Mouse (Mus musculus): ENCODE data around the gene Rac2. TPM values are rescaled to one million over a fixed set of nuclear protein-coding genes. Genes with fewer than 3 reads are reported as not detected.

The Rac2 gene
- polyA plus RNA-seq, 1 experiment from 2014 or later, result 7.5 TPM

DNA sequence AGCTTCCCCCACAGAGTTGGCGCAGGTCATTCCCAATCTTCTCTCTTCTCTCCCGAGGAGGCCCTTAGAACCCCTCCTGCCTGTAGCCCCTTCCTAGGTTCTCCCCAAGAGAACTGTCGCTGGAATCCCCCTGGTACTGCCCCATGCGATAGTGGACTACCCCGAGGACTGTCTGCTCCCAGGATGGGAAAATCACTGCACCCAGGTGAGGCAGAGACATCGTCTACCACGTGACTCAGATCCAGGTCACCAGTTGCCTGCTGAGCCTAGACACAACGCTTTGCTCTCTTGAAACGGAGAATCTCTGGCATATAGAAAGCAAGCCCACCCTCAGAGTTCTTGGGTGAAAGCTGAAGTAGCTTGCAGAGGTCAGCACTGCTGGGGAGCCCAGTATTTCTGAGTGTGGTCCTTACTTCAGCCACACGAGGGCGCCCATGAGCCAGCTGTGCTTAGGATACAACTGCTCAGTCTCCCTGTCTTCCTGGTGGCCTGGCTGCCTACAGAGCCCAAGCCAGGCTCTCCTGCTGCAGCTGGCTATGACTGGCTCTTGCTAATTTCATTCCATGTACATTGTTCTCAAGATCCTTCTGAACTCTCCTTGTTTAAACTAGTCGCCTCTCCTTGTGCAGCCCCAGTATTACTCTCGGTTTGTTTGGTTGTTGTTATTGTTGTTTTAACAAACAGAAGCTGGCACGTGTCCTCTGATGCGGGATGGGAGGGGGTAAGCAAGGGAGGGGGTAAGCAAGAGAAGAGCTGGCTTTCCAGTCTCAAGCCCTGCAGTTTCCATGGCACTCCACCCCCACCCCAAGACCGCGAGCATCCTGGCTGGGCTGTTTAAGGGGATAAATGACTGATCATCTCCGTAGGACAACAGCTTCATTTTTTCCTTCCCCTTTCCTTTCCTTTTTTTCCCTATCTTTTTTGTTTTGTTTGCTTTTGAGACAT, 14.7 kb upstream of the Rac2 start:
- Histone ChIP-seq H3K9me3 (no peaks in the 10 kb centered on the region), H3K27ac (replicated peaks) (peak overlapping the region; percentile 43; the same call in 1 of the 2 replicates), H3K4me3 (no peak overlapping the region), H3K4me2 (replicated peaks) (no peak overlapping the region), H3K36me3 (no peaks in the 10 kb centered on the region), H3K9ac (replicated peaks) (no peak overlapping the region), H3K27me3 (no peaks in the 10 kb centered on the region), H3K4me1 (peaks cover 10% of the 10 kb centered on the region; the same call in 1 of the 2 replicates)
- ATAC-seq (replicated peaks), result peak; percentile 88
- 55% methylated on average over 18 of the region's 18 CpGs for WGBS

DNA sequence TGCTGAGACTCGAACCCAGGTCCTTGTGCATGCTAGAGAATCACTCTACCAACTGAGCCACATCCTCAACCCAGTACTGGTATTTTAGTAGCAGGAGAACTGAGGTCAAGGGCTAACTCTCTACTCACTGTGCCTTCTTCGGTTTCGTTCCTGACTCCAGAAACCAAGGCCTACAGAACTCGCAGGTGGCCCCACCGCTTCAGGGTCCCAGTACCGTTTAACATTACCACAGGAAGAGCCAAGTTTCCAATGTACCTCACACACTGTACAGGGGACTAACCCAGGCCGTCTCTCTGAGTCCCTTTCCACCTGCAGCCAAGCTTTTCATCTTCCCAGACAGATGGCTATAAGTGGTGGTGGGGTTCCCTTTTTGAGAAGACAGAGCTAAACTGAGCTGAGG, 12.8 kb upstream of the Rac2 start:
- Histone ChIP-seq H3K9me3 (no peaks in the 10 kb centered on the region), H3K4me3 (no peak overlapping the region), H3K9ac (replicated peaks) (no peak overlapping the region), H3K36me3 (no peaks in the 10 kb centered on the region), H3K27ac (replicated peaks) (no peak overlapping the region), H3K4me1 (peaks cover 28% of the 10 kb centered on the region), H3K27me3 (no peaks in the 10 kb centered on the region), H3K4me2 (replicated peaks) (no peak overlapping the region)
- 95% methylated on average over 7 of the region's 7 CpGs for WGBS
- ATAC-seq (replicated peaks), result no peak

DNA sequence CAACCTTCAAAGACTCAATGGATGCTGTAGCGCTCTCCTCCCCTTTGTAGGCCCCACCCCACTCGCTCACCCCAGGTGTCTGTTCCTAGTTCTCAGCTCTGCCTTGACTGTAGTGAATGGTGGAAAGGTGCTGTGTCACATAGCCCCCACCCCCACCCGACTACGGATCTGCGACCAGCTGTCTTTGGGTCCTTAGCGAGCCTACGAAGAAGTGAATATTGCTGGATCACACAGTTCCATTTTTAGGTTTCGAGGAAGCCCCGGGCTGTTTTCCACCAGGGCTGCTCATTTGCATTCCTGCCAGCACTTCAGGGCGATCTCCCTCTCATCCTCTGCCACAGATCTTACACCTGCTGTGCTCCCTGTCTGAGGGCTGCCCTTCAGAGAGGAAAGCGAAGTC, 10.8 kb upstream of the Rac2 start:
- Histone ChIP-seq H3K9ac (replicated peaks) (no peak overlapping the region), H3K27ac (replicated peaks) (no peak overlapping the region), H3K36me3 (no peaks in the 10 kb centered on the region), H3K4me3 (no peak overlapping the region), H3K4me1 (peaks cover 39% of the 10 kb centered on the region), H3K4me2 (replicated peaks) (no peak overlapping the region), H3K27me3 (no peaks in the 10 kb centered on the region), H3K9me3 (no peaks in the 10 kb centered on the region)
- WGBS, result 16% methylated on average over 11 of the region's 11 CpGs
- no peak for ATAC-seq (replicated peaks)

DNA sequence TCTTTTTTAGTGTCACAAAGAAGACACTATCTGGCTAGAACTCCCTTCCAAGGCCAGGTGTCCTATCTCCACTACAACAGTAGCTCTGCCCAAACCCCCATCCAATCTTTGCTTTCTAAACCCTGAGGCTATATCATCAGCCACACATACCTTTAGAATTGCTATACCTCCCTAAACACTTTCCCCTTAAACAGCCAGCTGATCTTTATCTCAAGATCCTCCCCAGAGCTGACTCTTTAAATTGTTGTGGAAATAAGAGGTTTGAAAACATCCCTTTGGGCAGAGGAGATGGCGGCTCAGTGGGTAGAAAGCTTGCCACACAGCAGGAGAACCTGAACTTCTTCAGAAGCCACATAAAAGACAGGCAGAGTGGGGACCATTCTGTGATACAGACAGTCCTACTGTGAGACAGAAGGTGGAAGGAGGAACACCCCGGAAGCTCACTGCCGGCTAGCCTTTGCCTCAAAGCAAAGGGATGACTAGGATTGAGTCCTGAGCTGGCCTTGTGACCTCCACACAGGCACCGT, 3.8 kb upstream of the Rac2 start:
- H3K36me3 ChIP-seq, result no peaks in the 10 kb centered on the region
- H3K9me3 ChIP-seq, result no peaks in the 10 kb centered on the region
- H3K4me2 ChIP-seq (replicated peaks), result no peak overlapping the region
- H3K9ac ChIP-seq (replicated peaks), result no peak overlapping the region
- peaks cover 21% of the 10 kb centered on the region for H3K4me1 ChIP-seq
- 49% methylated on average over 4 of the region's 4 CpGs for WGBS
- H3K27ac ChIP-seq (replicated peaks), result no peak overlapping the region
- H3K27me3 ChIP-seq, result no peaks in the 10 kb centered on the region
- ATAC-seq (replicated peaks), result no peak
- no peak overlapping the region for H3K4me3 ChIP-seq

DNA sequence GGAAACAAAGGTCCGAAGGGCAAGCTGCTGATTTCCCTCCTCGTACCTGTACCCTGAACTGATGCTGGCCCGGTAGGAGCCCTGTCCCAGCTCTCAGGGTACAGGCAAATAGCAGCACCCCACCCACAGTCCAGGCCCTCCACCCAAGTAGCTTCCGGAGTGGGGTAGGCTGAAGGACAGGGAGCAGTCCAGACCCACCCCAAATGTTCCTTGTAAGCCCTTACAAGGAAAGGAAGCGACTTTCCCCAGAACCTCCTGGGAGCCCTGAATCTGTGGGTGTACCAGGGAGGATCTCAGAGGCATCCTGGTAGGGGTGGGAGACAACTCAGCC, 348 bp downstream of the Rac2 start:
- no peaks in the 10 kb centered on the region for H3K27me3 ChIP-seq
- no peak overlapping the region for H3K4me3 ChIP-seq
- no peak overlapping the region for H3K9ac ChIP-seq (replicated peaks)
- H3K27ac ChIP-seq (replicated peaks), result no peak overlapping the region
- no peak for ATAC-seq (replicated peaks)
- 91% methylated on average over 5 of the region's 5 CpGs for WGBS
- H3K4me1 ChIP-seq, result no peaks in the 10 kb centered on the region
- no peaks in the 10 kb centered on the region for H3K9me3 ChIP-seq
- H3K36me3 ChIP-seq, result no peaks in the 10 kb centered on the region
- no peak overlapping the region for H3K4me2 ChIP-seq (replicated peaks)

DNA sequence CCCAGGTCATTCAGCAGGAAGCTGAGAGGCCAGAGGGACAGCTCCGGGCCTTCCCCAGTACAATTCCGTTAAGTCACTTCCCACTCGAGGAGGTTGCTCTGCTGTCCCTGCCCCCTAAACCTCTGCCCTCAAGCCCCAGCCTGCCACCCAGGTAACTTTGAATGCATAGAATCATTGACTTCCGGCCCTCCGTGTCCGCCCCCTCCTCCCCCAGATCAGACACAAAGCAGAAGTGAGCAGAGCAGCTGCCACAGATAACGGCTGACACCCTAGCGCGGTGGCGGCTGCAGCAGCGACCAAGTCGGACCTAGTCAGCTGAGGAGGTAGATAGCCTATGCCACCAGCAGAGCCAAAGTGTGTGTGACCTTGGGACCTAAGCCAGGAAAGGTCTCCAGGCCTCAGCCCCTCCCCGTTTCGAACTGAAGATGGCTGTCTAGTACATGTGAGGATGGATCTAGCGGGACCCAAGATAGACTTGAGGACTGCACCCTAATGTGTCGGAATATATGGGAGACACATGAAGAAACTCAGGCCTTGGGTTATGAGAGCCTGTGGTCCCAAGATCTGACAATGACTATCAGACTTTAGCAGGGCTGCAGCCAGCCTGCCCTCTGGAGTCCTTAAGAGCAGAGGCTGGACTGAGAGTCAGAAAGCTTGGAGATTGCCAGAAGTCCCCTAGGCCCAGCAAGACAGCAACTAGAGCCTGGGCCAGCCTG, 871 bp downstream of the Rac2 start:
- no peaks in the 10 kb centered on the region for H3K27me3 ChIP-seq
- H3K36me3 ChIP-seq, result no peaks in the 10 kb centered on the region
- ATAC-seq (replicated peaks), result no peak
- no peak overlapping the region for H3K4me2 ChIP-seq (replicated peaks)
- H3K9ac ChIP-seq (replicated peaks), result no peak overlapping the region
- no peak overlapping the region for H3K27ac ChIP-seq (replicated peaks)
- no peak overlapping the region for H3K4me3 ChIP-seq
- 78% methylated on average over 16 of the region's 16 CpGs for WGBS
- H3K9me3 ChIP-seq, result no peaks in the 10 kb centered on the region
- no peaks in the 10 kb centered on the region for H3K4me1 ChIP-seq

DNA sequence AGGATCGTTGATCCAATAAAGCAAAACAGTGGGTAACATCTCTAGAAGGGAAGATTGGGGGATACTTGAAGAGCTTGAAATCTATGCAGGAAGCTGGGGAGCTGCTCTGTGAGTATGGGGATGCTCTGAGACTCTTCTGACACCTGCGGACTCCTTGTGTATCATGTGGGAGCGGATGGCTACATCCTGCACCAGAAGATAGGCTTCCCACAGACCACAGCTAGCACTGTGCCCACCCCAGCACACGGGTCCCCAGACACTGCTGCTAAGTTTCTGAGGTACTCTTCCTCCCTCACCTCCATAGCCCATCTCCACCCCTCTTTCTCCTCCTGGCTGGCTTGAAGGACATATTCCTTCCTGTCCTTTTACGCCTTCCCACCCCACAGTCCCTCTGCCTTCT, 2.4 kb downstream of the Rac2 start:
- Histone ChIP-seq H3K9me3 (no peaks in the 10 kb centered on the region), H3K4me1 (no peaks in the 10 kb centered on the region), H3K9ac (replicated peaks) (no peak overlapping the region), H3K4me2 (replicated peaks) (no peak overlapping the region), H3K36me3 (no peaks in the 10 kb centered on the region), H3K27ac (replicated peaks) (no peak overlapping the region), H3K27me3 (no peaks in the 10 kb centered on the region), H3K4me3 (no peak overlapping the region)
- WGBS, result 95% methylated on average over 5 of the region's 5 CpGs
- ATAC-seq (replicated peaks), result no peak

DNA sequence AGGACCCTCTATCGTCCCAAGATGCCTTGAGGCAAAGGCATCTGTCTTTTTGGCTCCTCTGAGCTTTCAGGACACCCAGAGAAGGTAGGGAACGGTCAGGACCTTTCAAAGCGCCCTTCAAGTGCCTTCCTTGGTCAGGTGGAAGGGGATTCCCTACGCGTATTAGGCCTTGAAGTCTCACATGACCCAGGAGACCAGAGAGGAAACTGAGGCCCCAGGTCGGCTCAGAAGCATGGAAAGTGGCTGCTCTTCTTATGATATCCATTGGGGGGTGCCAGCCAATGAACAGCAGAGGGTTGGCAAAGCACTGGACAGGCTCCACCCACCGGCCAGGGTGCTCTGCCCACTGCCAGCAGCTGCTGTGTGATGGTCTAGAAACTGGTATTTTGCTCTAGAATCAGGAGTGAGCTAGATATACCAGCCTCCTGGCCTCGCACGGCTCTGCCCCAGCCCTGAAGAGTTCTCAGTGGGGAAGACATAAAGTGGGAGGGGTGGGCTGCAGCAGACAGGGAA, 4.9 kb downstream of the Rac2 start:
- 77% methylated on average over 9 of the region's 9 CpGs for WGBS
- no peak overlapping the region for H3K4me3 ChIP-seq
- ATAC-seq (replicated peaks), result no peak

DNA sequence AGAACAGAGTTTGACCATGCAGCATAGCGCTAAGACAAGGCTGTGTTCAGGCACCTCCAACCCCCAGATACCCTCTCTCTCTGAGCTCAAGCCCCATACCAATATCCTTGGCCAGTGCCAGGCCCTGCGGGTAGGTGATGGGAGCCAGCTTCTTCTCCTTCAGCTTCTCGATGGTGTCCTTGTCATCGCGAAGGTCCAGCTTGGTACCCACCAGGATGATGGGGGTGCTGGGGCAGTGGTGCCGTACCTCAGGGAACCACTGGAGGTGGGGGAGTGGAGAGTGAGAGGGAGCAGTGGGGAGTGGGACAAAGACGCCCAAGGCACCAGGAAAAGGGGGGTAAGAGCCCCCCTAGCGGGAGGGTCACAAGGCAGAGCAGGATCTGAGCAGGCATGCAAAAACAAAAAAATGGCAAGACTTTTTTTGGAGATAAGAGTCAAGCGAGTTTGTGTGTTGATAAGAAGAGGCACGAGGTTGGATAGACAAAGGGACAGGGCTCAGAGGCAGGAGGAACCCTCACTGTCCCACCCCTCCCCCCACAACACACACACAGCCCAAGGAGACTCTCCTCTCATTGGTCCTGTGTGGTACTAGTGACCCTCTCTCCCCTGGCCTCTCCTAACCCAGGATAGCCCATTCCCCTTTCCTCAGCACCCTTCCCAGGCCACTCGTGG, 7.7 kb downstream of the Rac2 start:
- no peak overlapping the region for H3K9ac ChIP-seq (replicated peaks)
- 71% methylated on average over 11 of the region's 11 CpGs for WGBS
- no peaks in the 10 kb centered on the region for H3K27me3 ChIP-seq
- no peak overlapping the region for H3K4me2 ChIP-seq (replicated peaks)
- no peaks in the 10 kb centered on the region for H3K9me3 ChIP-seq
- H3K4me3 ChIP-seq, result no peak overlapping the region
- H3K27ac ChIP-seq (replicated peaks), result no peak overlapping the region
- no peaks in the 10 kb centered on the region for H3K4me1 ChIP-seq
- H3K36me3 ChIP-seq, result no peaks in the 10 kb centered on the region
- ATAC-seq (replicated peaks), result no peak

More for the DNA sequence above, 4.9 kb downstream of the Rac2 start:
- no peak overlapping the region for H3K4me2 ChIP-seq (replicated peaks)
- H3K27me3 ChIP-seq, result no peaks in the 10 kb centered on the region
- no peaks in the 10 kb centered on the region for H3K36me3 ChIP-seq
- H3K9ac ChIP-seq (replicated peaks), result no peak overlapping the region
- H3K9me3 ChIP-seq, result no peaks in the 10 kb centered on the region
- no peak overlapping the region for H3K27ac ChIP-seq (replicated peaks)
- no peaks in the 10 kb centered on the region for H3K4me1 ChIP-seq

DNA sequence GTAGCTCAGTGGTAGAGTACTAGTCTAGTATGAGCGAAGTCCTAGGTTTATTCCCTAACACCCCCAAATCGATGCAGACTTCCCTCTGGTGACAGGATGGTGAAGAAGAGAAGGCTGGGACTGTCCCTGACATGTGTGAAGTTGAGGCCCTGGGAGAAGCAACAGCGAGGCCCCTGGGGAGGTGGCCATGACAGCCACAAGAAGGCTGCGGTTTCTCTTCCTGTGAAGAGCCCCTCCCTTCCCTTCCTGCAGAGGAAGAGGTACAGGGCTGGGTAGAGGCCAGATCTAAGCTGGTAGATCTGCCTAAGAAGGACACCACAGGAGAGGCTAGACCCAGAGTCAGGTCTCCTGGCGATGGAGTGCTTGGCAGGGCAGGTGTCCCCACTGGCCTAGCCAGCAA, 8.6 kb downstream of the Rac2 start:
- Histone ChIP-seq H3K4me1 (no peaks in the 10 kb centered on the region), H3K27me3 (no peaks in the 10 kb centered on the region), H3K36me3 (no peaks in the 10 kb centered on the region), H3K9ac (replicated peaks) (no peak overlapping the region), H3K9me3 (no peaks in the 10 kb centered on the region), H3K4me3 (no peak overlapping the region), H3K4me2 (replicated peaks) (no peak overlapping the region), H3K27ac (replicated peaks) (no peak overlapping the region)
- WGBS, result 85% methylated on average over 5 of the region's 5 CpGs
- no peak for ATAC-seq (replicated peaks)

DNA sequence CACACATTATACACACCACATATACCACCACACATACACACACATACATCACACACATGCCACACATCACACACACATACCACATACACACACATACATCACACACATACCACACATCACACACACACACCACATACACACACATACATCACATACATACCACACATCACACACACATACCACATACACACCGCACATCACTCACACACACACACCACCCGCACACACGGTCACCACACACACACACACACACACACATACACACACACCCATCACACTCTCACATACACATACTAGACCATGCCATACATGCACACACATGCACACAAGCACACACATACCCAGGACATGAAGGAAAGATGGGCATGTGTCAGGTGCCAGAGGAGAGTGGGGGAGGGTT, 9.2 kb downstream of the Rac2 start:
- H3K36me3 ChIP-seq, result no peaks in the 10 kb centered on the region
- no peaks in the 10 kb centered on the region for H3K4me1 ChIP-seq
- WGBS, result 96% methylated on average over 3 of the region's 3 CpGs
- no peak overlapping the region for H3K4me2 ChIP-seq (replicated peaks)
- no peak for ATAC-seq (replicated peaks)
- no peak overlapping the region for H3K4me3 ChIP-seq
- no peaks in the 10 kb centered on the region for H3K9me3 ChIP-seq
- H3K27ac ChIP-seq (replicated peaks), result no peak overlapping the region
- H3K27me3 ChIP-seq, result no peaks in the 10 kb centered on the region
- H3K9ac ChIP-seq (replicated peaks), result no peak overlapping the region
